Mouse (Mus musculus) E14TG2a.4 (cell line): Measurements from ENCODE around the gene Scgb3a1.

Experiments
- CTCF ChIP-seq: conservative IDR thresholded peaks from 2 replicates; pipeline ENCODE4 v1.5.1; 2014; ENCODE audit warnings: low read length
- POU5F1 ChIP-seq: IDR thresholded peaks from 2 replicates; pipeline ENCODE4 v1.6.1; 2014; ENCODE audit warnings: low read length, borderline replicate concordance

DNA sequence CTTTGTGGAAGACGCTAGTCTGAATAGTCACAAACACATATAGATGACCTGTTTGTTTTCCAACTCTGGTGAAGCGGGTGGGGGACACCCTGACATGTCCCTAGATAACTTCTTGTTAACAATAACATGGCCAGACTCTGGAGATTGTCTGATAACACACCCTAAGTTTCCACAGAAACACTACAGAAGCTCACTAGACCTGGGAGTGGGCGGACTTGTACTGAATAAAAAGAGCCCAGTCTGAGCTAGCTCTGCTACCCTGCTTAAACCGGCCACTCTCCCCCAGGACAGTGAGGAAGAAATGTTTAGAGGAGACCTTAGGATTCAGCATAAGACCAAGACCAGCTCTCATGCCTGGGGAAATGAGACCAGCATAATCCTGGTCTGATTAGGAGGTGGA is 2.1 kb downstream of the Scgb3a1 start:
- no peak for TF ChIP-seq CTCF
- TF ChIP-seq POU5F1: no peak
